Mouse (Mus musculus): Measurements from ENCODE around the gene Snph. TPM values are rescaled to one million over a fixed set of nuclear protein-coding genes. Genes with fewer than 3 reads are reported as not detected.

The Snph gene
- polyA plus RNA-seq (2015; fragmentation: Nextera tagmentation; extraction: Ambion mirVana): 0.95 and 2.4 TPM in 2 replicates

DNA sequence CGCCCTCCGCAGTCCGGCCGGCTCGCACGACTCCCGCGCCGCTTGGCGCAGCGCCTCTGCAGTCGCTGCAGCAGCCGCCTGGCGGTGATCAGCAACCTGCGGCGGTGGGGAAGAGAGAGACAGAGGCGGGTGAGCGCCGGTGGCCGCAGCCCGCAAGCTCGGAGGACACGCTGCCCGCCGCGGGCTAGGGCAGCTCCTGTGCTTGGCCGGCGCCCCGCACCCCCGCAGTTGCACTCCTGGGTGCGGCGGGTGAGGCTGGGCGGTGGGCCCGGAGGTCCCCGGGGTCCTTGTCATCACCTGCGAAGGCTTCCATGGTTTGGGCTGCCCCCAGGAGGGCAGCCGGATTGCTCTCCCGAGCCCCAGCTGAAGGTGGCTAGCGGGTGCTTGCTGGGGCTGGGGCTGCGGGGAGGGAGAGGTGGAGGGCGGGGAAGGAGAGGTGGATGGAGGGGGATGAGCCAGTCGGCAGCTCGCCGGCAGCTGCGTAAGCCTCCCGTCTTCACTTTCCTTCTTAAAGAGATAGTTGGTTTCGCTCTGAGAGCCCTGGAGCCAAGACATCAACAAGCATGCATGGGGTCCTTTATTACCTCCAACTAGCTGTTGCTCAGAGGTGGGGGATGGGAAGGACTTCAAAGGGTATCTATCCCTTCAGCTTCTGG is at the start of gene Snph:
Gene Snph, minus strand, starts transcription at position 435 of the 656 bp plus-strand sequence.
- Histone ChIP-seq H3K4me3 (replicated peaks; ENCODE audit: low read length) (peak within 1 kb of the TSS; percentile 64), H3K36me3 (ENCODE audit: control insufficient read depth, insufficient read depth, low read length) (no peaks in the 10 kb centered on the region), H3K9me3 (replicated peaks; ENCODE audit: control insufficient read depth, low read length) (no peaks in the 10 kb centered on the region), H3K9ac (ENCODE audit: low read length) (peak within 1 kb of the TSS; percentile 75), H3K27ac (ENCODE audit: low read length) (no peak within 1 kb of the TSS), H3K27me3 (ENCODE audit: control insufficient read depth, insufficient read depth, low read length) (peaks cover 22% of the 10 kb centered on the region), H3K4me1 (ENCODE audit: control insufficient read depth, insufficient read depth, low read length) (peaks cover 5% of the 10 kb centered on the region), H3K4me2 (ENCODE audit: low read depth, low read length) (peak within 1 kb of the TSS; percentile 99)
- under 1% methylated on average over 46 of the region's 47 CpGs for WGBS
- peak; percentile 71; the same call in 1 of the 2 replicates for ATAC-seq (ENCODE audit: insufficient read depth, low FRiP score)

DNA sequence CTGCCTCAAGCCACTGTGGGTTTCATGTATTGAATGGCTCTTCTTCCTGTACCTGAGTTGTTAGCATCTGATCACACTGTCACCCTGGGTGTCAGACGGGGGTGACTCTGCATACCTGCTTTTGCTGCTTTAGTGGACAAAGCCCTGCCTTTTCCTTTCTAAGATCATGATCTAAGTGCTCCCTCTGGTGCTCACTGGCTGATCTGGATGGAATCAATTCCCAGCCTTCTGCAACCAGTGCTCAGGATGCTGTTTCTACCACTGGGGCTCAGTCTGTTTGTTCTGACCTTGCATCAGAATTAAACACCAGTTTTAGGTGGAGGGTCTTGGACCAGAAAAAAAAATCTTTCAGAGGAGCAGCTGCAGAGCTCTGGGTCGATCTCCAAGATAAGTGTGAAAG is 43.8 kb upstream of the Snph start:
- Histone ChIP-seq H3K4me1 (ENCODE audit: control insufficient read depth, insufficient read depth, low read length) (no peaks in the 10 kb centered on the region), H3K4me2 (ENCODE audit: low read depth, low read length) (no peak overlapping the region), H3K36me3 (ENCODE audit: control insufficient read depth, insufficient read depth, low read length) (no peaks in the 10 kb centered on the region), H3K9ac (ENCODE audit: low read length) (no peak overlapping the region), H3K27ac (ENCODE audit: low read length) (no peak overlapping the region), H3K4me3 (replicated peaks; ENCODE audit: low read length) (no peak overlapping the region), H3K27me3 (ENCODE audit: control insufficient read depth, insufficient read depth, low read length) (no peaks in the 10 kb centered on the region), H3K9me3 (replicated peaks; ENCODE audit: control insufficient read depth, low read length) (no peaks in the 10 kb centered on the region)
- no peak for ATAC-seq (ENCODE audit: insufficient read depth, low FRiP score)
- WGBS: 59% methylated on average over 2 of the region's 2 CpGs

GRCm38 (mm10) chr2:151670968-151671329 is 38.6 kb upstream of the Snph start:
- H3K4me1 ChIP-seq (ENCODE audit: control insufficient read depth, insufficient read depth, low read length): peaks cover 4% of the 10 kb centered on the region; the same call in 1 of the 2 replicates
- whole genome bisulfite sequencing: 41% methylated on average over 1 of the region's 1 CpGs
- no peak for ATAC-seq (ENCODE audit: insufficient read depth, low FRiP score)
- H3K27ac ChIP-seq (ENCODE audit: low read length): no peak overlapping the region
- no peak overlapping the region for H3K4me3 ChIP-seq (replicated peaks; ENCODE audit: low read length)
- no peaks in the 10 kb centered on the region for H3K27me3 ChIP-seq (ENCODE audit: control insufficient read depth, insufficient read depth, low read length)
- H3K9ac ChIP-seq (ENCODE audit: low read length): no peak overlapping the region
- no peak overlapping the region for H3K4me2 ChIP-seq (ENCODE audit: low read depth, low read length)
- peaks cover 4% of the 10 kb centered on the region; the same call in 1 of the 2 replicates for H3K9me3 ChIP-seq (replicated peaks; ENCODE audit: control insufficient read depth, low read length)
- no peaks in the 10 kb centered on the region for H3K36me3 ChIP-seq (ENCODE audit: control insufficient read depth, insufficient read depth, low read length)

DNA sequence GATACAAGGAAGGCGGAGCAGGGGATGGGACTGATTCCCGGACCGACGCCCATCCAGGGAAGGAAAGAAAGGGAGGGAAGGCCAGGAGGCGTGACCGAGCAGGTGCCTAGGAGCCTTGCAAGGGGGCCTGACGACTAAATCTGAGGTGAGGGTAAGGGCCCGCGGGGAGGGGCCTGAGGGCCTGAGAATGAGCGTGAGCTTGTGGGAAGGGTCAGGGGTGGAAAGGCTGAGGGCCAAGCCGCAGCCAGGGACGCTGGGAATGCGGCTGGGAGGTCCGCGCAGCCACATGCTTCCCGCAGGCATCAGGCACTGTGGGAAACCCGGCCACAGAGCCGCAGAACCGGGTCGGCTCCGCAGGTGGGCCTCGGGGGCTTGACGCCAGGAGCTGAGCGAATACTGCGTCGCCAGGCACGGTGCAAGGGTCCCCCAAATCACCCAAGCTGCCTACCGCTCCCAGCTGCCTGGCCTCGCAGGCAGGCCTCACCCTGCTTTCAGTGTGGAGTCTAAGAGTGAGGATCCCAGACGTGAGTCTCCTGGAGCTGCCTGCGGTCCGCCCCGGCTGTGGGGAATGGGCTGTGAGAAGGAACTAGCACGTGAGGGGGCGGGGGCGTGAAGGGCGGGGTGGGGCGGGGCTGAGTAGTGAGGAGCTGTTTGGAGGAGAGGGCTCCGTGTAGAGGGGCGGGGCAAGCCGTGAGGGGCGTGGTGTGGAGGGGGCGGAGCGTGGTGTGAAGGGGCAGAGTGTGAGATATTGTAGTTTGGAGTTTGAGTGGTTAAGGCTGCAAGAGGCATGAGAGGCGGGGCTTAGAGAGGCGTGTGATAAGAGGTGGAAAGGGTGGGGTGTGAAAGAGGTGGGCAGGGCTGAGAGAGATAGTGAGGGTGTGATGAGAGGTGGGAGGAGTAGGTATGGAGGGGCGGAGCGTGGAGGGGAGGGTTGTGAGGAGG is 37.9 kb upstream of the Snph start:
- ATAC-seq (ENCODE audit: insufficient read depth, low FRiP score): no peak; the same call in 1 of the 2 replicates

GRCm38 (mm10) chr2:151668433-151668832 is 36.0 kb upstream of the Snph start, which contains the start of gene Rad21l:
Gene Rad21l, minus strand, starts transcription at chr2:151668533.
- Histone ChIP-seq H3K9ac (ENCODE audit: low read length) (no peak within 1 kb of the TSS), H3K4me3 (replicated peaks; ENCODE audit: low read length) (no peak within 1 kb of the TSS), H3K4me1 (ENCODE audit: control insufficient read depth, insufficient read depth, low read length) (peaks cover 4% of the 10 kb centered on the region; the same call in 1 of the 2 replicates), H3K4me2 (ENCODE audit: low read depth, low read length) (no peak within 1 kb of the TSS), H3K9me3 (replicated peaks; ENCODE audit: control insufficient read depth, low read length) (peaks cover 4% of the 10 kb centered on the region; the same call in 1 of the 2 replicates), H3K27ac (ENCODE audit: low read length) (no peak within 1 kb of the TSS), H3K36me3 (ENCODE audit: control insufficient read depth, insufficient read depth, low read length) (no peaks in the 10 kb centered on the region), H3K27me3 (ENCODE audit: control insufficient read depth, insufficient read depth, low read length) (no peaks in the 10 kb centered on the region)
- no peak for ATAC-seq (ENCODE audit: insufficient read depth, low FRiP score)
- 74% methylated on average over 3 of the region's 3 CpGs for WGBS

More for the DNA sequence above, 37.9 kb upstream of the Snph start:
- Histone ChIP-seq H3K4me2 (ENCODE audit: low read depth, low read length) (peak overlapping the region; percentile 13; the same call in 1 of the 2 replicates), H3K4me1 (ENCODE audit: control insufficient read depth, insufficient read depth, low read length) (peaks cover 4% of the 10 kb centered on the region; the same call in 1 of the 2 replicates), H3K9ac (ENCODE audit: low read length) (no peak overlapping the region), H3K4me3 (replicated peaks; ENCODE audit: low read length) (no peak overlapping the region), H3K27me3 (ENCODE audit: control insufficient read depth, insufficient read depth, low read length) (no peaks in the 10 kb centered on the region), H3K36me3 (ENCODE audit: control insufficient read depth, insufficient read depth, low read length) (no peaks in the 10 kb centered on the region), H3K9me3 (replicated peaks; ENCODE audit: control insufficient read depth, low read length) (peaks cover 4% of the 10 kb centered on the region; the same call in 1 of the 2 replicates), H3K27ac (ENCODE audit: low read length) (no peak overlapping the region)
- 37% methylated on average over 48 of the region's 48 CpGs for WGBS

DNA sequence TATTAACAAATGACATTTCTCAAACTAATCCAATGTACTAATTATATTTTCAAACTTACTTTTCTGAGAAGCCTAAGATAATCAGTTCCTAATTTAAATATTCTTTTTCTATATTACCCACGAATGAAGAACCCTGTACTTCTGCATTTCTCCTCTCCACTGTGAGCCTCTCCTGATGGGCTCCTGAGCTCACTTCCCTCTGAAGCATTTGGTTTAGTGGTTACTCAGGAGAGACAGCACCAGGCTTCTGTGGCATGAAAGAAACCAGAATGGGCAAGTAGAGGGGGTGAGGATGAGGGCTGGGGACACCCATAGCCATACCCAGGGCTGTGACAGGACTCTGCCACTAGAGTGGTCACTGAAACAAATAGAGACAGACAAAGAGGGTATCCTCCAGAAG is 19.7 kb upstream of the Snph start:
- no peak overlapping the region for H3K4me3 ChIP-seq (replicated peaks; ENCODE audit: low read length)
- H3K27me3 ChIP-seq (ENCODE audit: control insufficient read depth, insufficient read depth, low read length): no peaks in the 10 kb centered on the region
- H3K36me3 ChIP-seq (ENCODE audit: control insufficient read depth, insufficient read depth, low read length): no peaks in the 10 kb centered on the region
- H3K4me2 ChIP-seq (ENCODE audit: low read depth, low read length): no peak overlapping the region
- WGBS: 44% methylated on average over 1 of the region's 1 CpGs
- H3K27ac ChIP-seq (ENCODE audit: low read length): no peak overlapping the region
- H3K9ac ChIP-seq (ENCODE audit: low read length): no peak overlapping the region
- ATAC-seq (ENCODE audit: insufficient read depth, low FRiP score): no peak
- H3K9me3 ChIP-seq (replicated peaks; ENCODE audit: control insufficient read depth, low read length): no peaks in the 10 kb centered on the region
- H3K4me1 ChIP-seq (ENCODE audit: control insufficient read depth, insufficient read depth, low read length): no peaks in the 10 kb centered on the region

DNA sequence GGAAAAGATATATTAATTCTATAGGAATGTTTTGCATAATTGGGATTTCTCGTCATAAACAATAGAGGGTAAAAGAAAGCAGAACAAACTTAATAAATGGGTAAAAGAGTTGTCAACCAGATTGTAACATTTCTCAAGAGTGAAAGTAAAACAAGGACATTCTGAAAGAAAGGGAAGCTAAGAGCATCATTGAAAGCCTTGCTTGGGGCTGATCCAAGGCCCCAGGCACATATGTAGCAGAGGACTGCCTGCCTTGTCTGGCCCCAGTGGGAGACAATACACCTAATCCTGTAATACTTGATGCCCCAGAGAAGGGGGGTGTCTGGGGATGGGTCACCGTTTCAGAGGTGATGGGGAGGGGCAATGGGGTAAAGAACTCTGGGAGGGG is 3.6 kb upstream of the Snph start:
- no peak for ATAC-seq (ENCODE audit: insufficient read depth, low FRiP score)
- no peak overlapping the region for H3K4me2 ChIP-seq (ENCODE audit: low read depth, low read length)
- H3K9ac ChIP-seq (ENCODE audit: low read length): no peak overlapping the region
- 77% methylated on average over 2 of the region's 2 CpGs for WGBS
- H3K27ac ChIP-seq (ENCODE audit: low read length): no peak overlapping the region
- H3K4me3 ChIP-seq (replicated peaks; ENCODE audit: low read length): no peak overlapping the region
- no peaks in the 10 kb centered on the region for H3K9me3 ChIP-seq (replicated peaks; ENCODE audit: control insufficient read depth, low read length)
- peaks cover 5% of the 10 kb centered on the region for H3K4me1 ChIP-seq (ENCODE audit: control insufficient read depth, insufficient read depth, low read length)
- no peaks in the 10 kb centered on the region for H3K36me3 ChIP-seq (ENCODE audit: control insufficient read depth, insufficient read depth, low read length)
- H3K27me3 ChIP-seq (ENCODE audit: control insufficient read depth, insufficient read depth, low read length): peaks cover 20% of the 10 kb centered on the region

GRCm38 (mm10) chr2:151635362-151636014 is 3.1 kb upstream of the Snph start:
- H3K9ac ChIP-seq (ENCODE audit: low read length): no peak overlapping the region
- H3K9me3 ChIP-seq (replicated peaks; ENCODE audit: control insufficient read depth, low read length): no peaks in the 10 kb centered on the region
- no peak overlapping the region for H3K27ac ChIP-seq (ENCODE audit: low read length)
- no peaks in the 10 kb centered on the region for H3K36me3 ChIP-seq (ENCODE audit: control insufficient read depth, insufficient read depth, low read length)
- H3K4me1 ChIP-seq (ENCODE audit: control insufficient read depth, insufficient read depth, low read length): peaks cover 5% of the 10 kb centered on the region
- no peak overlapping the region for H3K4me3 ChIP-seq (replicated peaks; ENCODE audit: low read length)
- H3K27me3 ChIP-seq (ENCODE audit: control insufficient read depth, insufficient read depth, low read length): peaks cover 22% of the 10 kb centered on the region
- no peak for ATAC-seq (ENCODE audit: insufficient read depth, low FRiP score)
- H3K4me2 ChIP-seq (ENCODE audit: low read depth, low read length): no peak overlapping the region
- 44% methylated on average over 9 of the region's 9 CpGs for WGBS

All from stomach, embryonic 16.5 days (tissue).